Mouse (Mus musculus): ENCODE measurements around the gene Ltb4r1.

GRCm38 (mm10) chr14:55730531-55731032 is 35.2 kb upstream of the Ltb4r1 start:
- TF ChIP-seq CTCF (IDR thresholded peaks at IDR 0.05; ENCODE audit: low read depth, low read length), result no peak
- no peak for TF ChIP-seq POLR2A (IDR thresholded peaks at IDR 0.05; ENCODE audit: insufficient read depth, low read length)
- no peak for TF ChIP-seq EP300 (IDR thresholded peaks at IDR 0.05; ENCODE audit: insufficient read depth, low read depth, low read length)
